Mouse (Mus musculus) thymus, postnatal 4 days (tissue): ENCODE measurements around the gene Ptov1.

Experiments used
- DNase-seq: peaks from one replicate; pipeline ENCODE4 v3.0.0; 2021

Gene Ptov1

DNA sequence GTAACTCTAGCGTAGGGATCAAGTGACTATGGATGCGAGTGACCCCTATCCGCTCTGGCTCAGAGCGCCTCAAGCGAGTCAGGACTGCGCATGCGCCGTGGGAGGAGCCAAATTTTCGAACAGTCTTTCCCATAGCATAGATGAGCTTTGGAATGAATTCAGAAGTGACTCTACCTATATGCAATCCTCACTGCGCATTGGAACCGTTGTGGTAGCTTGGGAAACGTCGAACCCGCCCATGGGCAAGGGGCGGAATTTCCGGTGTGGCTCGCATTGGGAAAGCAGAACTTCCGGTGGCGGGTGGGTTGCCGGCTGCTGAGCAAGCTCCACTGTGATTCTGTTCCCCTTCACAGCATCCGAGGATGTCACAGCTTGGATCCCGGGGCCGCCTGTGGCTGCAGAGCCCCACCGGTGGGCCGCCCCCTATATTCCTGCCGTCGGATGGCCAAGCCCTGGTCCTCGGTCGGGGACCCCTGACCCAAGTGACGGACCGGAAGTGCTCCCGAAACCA is 12.5 kb downstream of the Ptov1 start, which contains the start of gene Pnkp:
Pnkp (plus strand) TSS at position 98 of the 511 bp plus-strand sequence.
- DNase-seq = peak; percentile 87

DNA sequence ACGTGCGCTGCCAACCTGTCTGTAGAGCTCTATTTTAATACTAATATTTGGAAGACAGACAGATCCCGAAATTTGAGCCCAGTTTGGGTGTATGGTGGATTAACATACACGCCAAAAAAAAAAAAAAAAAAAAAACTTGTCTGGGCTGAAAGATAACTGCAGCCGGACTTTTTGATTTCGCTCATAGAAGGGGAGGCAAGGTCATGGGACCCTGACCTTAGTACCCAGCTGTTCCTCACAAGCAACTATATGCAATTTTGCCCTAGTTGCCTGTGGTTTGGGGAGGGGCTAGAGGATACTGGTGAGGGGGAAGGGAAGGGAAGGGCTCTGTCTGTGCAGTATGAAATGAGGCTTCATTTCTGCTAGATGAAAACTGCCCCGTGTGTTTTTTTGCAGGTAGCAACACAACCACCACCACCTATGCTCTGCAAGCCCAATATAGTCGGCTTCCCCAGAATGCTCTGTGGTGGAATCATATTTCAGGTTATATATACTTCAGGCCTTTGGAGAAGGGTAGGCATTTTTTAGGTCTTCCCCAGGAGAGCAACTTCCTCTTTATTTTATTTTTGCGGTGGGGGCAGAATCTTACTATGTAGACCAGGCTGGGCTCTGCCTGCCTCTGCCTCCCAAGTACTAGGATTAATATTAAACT is 13.2 kb downstream of the Ptov1 start:
- no peak for DNase-seq

DNA sequence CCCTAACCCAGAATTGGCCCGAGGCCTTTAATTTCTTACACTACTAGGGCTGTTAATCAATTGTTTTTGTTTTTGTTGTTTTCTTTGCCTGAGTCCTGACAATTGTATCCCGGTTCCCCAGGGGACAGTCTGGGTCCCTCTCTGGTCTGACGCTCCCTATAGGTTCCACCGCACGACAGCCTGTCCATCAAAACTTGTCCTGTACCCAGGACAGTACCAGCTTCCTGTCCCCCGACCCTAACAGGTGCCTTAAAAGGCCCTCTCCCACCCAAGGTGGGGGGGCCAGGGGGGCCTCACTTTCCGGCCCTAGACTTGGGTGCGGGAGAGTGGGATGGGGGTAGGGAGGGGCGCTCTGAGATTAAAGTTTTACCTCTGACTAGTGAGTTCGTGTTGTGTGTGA is 14.6 kb downstream of the Ptov1 start:
- DNase-seq = peak; percentile 55

DNA sequence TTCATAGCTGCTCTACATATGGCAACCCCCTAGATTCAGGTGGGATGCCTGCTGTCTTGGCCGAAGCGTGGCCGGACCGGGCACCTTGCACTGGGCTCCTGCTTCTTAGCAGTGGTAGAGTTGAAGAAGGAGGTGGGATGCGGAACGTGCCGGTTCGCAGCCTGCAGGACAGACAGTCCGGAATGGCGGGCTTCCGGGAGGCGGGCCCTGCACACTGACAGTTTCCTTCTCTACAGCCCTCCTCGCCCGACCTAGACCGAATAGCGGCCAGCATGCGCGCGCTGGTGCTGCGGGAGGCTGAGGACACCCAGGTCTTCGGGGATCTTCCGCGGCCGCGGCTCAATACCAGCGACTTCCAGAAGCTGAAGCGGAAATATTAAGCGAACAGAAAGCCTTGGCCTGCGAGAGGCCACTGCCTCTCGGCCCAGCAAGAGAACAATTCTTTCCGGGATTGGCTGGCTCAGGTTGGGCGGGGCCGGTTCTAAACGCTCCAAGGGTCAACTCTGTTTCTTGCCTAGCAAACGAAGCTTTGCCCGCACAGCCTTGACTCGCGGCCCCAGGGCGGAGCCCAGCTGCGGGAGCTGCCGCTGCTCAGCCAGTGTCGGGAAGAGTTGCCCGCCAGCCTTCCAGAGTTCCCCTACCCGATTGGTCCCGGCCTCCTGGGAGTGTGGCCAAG is 15.1 kb downstream of the Ptov1 start:
- DNase-seq = peak; percentile 85

DNA sequence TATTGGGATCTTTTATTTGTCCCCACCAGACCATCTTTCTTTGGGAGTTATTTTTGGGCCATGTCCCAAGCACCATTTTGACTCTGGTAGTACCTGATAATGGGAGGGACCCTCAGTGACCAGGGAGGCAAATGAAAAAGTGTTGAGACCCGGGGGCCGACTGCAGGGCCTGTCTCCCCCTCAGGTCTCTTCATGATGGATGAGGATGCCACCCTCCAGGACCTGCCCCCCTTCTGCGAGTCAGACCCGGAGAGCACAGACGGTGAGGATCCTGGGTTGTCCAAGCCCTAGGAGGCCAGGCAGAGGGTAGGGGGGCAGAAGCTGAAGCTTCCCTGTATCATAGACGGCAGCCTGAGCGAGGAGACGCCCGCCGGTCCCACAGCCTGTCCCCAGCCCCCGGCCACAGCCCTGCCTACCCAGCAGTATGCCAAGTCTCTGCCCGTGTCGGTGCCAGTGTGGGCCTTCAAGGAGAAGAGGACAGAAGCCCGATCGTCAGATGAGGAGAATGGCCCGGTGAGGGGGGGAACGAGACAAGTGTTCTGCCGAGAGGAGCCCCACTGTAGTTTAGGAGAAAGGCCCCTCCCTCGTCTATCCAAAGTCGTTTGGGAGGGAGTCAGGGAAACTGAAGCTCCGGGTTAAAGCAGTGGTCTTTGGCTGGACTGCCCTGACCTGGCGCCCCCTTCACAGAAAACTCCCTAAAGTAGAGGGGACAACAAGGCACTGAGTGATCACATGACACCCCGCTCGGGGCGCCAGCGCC is 15.8 kb downstream of the Ptov1 start:
- no peak for DNase-seq

DNA sequence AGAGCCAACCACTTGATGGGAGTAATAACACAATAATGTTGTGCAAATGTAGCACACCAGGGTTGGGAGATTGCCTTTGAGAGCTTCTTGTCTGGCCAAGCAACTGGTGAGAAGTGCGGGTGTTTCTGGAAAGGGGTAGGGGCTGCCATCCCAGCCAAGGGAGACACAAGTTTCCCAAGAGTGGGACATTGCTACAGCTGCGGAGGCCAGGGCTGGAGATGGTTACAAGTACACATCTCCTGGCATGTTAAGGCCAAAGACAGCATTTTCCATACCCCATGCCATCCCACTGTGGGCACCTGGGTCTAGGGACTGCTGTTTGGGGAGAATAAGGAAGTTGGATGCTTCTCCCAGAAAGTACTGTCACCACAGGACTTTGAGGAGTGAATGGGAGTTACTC is 16.5 kb downstream of the Ptov1 start:
- no peak for DNase-seq

DNA sequence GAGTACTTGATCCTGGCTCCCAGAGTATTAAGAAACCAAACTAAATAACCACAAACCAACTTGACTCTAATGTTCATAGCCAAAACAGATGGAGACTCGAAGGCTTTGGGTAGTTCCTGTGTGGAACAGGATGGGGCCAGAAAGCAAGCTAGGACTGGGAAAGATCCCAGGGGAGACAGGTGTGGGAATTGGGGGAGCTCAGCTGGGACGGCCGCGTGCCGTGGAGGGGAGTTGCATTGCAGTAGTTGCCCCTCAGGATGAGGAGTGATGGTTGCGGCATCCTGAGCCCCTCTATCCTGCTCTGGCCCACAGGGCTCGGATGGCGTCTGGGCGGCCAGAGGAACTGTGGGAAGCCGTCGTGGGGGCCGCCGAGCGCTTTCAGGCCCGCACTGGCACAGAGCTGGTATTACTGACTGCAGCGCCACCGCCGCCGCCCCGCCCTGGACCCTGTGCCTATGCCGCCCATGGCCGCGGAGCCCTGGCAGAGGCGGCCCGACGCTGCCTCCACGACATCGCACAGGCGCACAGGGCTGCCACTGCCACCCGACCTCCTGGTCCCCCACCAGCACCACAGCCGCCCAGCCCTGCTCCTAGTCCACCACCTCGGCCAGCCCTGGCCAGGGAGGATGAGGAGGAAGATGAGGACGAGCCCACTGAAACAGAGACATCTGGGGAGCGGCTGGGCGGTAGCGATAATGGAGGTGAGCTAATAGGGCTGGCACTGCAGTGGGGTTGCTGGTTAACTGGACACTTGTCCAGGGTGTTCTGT is 17.1 kb downstream of the Ptov1 start:
- no peak for DNase-seq

DNA sequence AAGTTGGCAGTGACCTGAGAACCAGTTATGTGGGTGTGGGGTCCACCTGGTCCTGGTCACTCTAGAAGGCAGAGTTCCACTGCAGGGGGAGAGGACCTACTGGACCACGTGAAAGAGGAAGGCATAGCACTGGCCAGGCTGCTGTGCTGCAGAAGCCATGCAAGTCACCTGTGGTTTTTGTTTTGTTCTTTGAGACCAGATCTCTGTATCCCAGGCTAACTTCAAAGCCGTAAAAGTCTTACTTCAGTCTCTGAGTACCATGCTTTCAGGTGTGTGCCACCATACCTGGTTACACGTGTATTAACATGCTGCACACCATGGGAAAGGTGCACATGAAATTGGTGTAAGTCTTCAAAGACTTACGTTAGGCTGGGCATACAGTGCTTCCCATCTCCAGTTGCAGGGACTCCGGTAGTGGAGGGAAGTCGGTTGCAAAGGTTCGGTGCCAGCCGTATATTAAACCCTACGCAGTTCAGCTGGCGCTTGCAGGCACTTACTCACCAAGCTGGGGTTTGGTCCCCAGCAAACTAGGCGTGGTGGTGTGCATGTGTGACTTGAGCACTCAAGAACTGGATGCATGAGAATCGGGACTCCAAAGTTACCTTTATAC is 17.9 kb downstream of the Ptov1 start:
- DNase-seq = no peak

DNA sequence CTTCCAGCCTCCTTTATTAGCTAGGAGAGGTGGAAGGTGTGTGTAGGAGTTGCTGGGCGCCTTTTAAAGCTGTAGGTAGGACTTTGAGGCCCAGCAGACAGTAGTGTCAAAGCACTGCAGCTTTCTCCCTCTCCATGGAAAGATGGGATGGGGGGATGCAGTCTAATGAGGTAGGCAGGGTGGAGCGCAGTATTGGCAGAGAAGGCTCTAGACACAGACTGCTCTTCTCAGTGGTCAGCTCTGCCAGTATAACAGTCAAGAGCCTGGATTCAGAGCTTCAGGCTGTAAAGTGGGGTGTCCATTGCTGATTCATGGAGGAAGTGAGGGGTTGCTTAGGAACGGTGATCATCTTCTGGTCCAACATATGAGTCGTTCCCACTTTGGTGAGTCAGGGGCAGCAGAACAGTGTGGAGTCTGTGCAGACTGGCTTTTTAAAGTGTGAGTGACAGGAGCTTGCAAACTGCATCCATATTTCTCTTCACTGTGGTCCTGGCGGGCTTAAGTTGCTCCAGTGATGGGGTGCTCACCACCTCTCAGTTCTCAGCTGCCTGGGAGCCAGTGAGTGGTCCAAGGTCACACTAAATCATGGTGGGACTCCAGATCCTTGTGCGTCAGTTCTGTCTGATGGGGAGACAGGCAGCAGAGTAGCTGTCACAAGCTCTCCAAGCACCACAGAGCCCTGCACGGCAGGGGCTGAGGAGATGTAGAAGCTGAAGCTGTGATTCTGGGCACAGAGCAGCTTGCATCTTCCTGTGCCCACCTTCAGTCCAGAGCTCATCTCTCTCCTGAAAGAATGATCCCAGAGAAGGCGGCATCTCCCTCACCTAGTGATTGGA is 18.6 kb downstream of the Ptov1 start:
- DNase-seq = no peak

DNA sequence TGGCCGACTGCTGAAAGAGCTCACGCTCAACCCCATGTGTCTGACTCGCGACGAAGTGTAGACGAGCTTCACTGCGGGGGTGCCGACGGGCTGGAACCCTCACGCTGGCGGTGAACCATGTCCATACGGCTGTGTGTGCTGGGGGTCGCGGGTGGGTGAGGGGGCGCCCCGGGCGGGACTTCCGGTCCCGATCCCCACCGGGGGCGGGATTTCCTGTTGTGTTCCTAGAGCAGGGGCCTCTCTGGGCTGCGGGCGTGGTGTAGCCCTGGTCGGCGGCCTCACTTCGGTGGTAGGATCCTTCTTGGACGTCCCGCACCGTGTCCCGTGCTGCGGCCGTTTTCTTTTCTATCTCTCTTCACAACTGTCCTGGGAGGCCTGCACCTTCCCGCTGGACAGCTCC is 19.4 kb downstream of the Ptov1 start:
- peak; percentile 87 for DNase-seq

DNA sequence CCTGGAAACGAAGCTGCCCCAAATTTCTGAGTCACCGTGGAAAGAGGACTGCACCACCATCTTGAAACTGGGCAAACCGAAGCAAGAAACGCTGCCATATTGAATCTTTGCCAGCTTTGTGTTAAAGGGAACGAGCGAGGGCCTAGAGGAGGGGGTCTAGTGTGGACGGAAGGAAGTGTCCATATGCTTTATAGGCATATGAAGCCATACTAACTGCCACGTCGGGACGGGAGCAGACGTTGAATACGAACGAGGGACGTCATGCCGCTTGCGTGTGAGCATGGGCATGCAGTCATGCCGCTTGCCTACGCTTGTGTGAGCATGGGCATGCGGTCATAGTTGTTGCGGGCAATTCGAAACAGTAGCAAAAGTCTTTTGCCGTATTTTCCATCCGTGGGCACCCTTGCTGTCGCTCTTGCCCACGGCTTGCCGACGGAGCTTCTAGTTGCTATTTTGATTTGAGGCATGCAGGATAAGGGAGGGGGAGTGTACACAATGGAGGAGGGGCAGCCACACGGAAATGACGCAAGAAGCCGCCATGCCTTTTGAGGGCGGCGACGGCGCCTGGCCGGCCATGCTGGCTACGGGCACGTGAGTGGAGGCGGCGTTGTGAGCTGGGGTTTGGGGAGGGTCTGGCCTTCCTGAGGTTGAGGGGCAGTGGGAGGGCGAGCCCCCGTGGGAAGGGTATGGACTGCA is 20.0 kb downstream of the Ptov1 start:
- DNase-seq = peak; percentile 90

DNA sequence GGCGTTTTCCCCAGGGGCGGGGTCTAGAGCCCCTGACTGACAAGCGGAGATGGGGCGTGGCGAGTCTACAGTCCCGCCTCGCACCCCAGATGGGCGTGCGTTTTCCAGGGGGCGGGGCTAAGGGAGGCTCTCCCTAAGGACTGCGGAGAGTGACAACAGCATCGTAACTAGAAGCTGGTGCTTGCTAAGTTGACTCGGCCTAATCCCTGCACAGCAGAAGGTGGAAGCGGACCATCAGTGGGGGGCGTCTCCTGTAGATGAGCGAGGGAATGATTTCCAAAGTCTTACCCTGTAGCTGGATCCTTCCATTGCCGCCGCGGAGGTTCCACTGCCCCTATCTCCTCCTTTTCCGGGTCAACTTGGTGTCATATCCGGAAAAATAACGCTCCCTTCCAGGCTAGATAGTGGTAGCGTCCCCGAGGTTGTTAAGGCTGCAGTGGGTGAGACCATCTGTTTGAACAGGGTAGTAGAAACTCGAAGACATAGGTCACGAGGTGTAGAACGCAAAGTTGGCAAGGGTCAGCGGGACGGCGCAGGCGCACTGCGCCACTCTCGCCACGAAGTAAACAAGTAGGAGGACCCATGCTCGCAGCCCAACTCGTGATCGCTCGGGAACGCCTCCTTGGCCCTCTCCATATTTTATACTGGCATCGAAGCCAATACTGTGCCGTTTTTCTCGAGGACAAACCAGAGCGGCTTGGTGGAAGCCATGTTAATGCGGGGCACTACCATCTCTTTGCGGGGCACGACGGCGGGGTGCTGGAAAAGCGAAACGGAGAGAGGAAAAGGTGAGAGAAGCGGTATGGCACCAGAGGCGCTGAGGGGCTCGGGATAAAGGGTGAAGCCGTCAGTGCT is 20.8 kb downstream of the Ptov1 start, which contains the start of the genes Akt1s1 and Tbc1d17:
Akt1s1 (plus strand) TSS at position 431 of the 855 bp plus-strand sequence.
Tbc1d17 (minus strand) TSS at position 519 of the 855 bp plus-strand sequence.
- DNase-seq = peak; percentile 98

DNA sequence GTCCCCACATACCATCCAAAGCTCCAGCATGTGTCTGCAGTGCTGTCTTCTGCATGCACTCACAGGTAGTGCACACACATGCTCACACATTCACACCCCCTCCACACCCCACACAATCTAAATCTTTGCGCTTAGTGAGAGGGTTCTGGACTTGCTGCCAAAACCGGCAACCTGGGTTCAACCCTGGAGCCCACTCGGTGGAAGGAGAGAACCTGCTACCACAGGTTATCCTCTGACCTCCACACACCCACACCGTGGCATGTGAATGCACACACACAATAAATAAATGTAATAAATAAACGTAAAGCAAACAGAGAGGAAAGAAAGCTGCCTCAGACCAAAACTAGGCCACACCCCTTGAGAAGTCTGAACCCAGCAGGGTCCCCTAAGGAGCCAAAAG is 21.8 kb downstream of the Ptov1 start:
- DNase-seq = no peak

DNA sequence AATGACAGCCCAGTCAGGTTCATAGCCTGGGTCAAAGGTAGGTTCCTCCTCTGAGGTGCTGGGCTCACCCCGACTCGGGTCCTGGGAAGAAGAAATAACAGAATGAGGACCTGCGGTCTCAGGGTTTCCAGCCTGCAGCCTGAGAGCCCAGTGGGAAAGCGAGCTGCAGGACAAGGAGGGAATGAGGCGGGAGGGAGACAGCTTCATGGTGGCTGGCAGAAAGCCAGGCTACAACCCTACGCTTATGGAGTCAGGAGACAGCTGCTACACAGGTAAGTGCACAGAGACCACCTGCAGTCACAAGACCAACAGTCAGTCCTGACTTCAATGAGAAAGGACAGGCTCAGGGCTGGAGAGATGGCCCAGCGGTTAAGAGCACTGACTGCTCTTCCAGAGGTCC is 22.8 kb downstream of the Ptov1 start:
- DNase-seq = no peak

DNA sequence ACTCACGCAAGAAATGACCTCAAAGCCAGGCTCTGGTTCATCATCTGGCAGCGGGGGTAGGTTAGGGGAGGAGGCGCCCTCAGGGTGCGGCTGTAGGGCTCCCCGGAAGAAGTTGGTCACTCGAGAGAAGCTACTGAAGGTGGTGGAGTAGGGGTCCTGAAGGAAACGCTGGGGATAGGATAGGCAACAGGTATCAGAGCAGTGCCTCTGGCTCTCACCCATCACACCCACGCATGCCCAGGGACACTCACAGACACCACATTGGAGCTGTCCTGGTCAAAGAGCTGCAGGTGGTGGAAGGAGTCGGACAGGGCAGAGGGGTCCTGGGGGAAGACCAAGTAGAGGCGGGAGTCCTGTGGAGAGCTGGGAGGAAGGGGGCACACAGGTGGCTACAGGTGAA is 24.6 kb downstream of the Ptov1 start:
- DNase-seq = no peak

DNA sequence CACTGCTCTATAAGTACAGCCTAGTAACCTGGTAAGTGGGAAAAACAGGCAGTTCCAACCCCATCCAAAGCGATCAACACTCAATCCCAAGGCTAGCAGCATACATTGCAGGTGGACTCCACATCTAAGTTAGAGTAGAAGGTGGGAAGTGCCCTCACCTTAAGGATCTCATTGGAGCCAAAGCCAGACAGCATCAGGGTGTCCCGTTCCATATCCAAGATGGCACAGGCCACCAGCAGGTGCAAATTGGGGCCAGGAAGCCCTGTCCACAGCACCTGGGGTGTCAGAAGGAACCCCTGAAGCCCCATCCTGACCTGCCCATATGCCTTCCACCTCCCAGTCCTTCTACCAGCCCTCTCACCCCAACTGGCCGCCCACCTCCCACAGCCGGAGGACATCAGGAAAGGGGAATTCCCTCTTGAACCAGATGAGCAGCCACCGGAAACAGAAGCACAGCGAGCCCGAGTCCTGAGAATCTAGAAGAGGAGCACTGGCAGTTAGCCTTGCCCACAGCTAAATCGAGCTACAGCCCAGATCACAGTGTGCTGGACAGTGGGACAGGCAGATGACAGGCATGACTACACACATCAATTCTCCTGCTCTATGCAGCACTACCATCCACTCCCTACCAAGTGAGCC is 27.6 kb downstream of the Ptov1 start:
- DNase-seq = no peak

DNA sequence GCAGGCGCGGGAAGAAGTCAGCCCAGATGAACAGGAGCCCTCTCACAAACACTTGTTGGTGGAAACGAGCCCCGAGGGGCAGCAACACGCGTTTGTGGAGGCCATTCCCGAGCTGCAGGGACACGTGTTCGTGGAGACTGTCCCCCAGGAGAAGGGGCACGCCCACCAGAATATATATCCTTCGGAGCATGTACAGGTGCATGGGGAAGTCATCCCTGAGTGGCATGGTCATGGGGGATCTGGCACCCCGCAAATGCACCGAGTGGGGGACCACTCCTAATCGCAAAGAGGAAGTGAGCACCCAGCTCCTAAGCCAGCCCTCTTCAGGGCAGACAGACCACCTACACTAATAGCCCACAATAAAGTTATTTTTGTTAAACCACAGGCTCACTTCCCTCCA is 29.2 kb downstream of the Ptov1 start:
- DNase-seq = no peak

DNA sequence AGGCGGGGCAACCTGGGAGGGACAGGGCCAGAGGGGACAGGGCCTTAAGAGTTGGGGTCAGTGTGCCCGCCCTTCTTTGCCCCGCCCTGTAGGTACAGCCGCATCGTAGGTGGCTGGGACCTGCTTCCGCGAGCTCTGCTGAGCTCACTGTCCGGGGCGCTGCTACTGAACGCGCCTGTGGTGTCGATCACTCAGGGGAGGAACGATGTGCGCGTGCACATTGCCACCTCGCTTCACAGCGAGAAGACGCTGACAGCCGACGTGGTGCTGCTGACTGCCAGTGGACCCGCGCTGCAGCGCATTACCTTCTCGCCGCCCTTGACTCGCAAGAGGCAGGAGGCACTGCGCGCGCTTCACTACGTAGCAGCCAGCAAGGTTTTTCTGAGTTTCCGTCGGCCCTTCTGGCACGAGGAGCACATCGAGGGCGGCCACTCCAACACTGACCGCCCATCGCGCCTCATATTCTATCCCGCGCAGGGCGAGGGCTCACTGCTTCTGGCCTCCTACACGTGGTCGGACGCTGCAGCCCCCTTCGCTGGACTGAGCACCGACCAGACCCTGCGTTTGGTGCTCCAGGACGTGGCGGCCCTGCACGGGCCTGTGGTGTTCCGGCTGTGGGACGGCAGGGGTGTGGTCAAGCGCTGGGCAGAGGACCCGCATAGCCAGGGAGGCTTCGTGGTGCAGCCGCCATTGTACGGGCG is 29.9 kb downstream of the Ptov1 start:
- peak; percentile 72 for DNase-seq

DNA sequence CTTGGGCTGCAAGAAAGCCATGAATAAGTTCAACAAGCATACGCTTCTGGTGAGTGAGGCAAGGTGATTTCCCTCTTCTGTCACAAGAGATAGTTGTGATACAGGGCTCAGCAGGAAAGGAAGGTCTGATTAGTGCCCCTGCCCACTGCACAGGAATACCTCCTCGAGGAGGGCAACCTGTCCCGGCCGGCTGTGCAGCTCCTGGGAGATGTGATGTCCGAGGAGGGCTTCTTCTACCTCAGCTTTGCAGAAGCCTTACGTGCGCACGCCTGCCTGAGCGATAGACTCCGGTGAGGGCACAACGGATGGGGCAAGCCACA is 30.5 kb downstream of the Ptov1 start:
- no peak for DNase-seq
